Mouse (Mus musculus) spleen, adult 2 months (tissue): Measurements from ENCODE around the gene Prdm10.

Experiments
- CTCF ChIP-seq: fragments of 200-500 bp; IDR thresholded peaks from 2 replicates; pipeline ENCODE4 v1.5.1; 2011; ENCODE audit warnings: mild to moderate bottlenecking, inconsistent platforms; ENCODE audit not compliant: insufficient read depth, insufficient read length, insufficient replicate concordance; ENCODE audit errors: extremely low read depth
- POLR2A ChIP-seq: fragments of 200-500 bp; IDR thresholded peaks from 2 replicates; pipeline ENCODE4 v1.6.1; 2011; ENCODE audit warnings: low read depth, low read length, inconsistent platforms

DNA sequence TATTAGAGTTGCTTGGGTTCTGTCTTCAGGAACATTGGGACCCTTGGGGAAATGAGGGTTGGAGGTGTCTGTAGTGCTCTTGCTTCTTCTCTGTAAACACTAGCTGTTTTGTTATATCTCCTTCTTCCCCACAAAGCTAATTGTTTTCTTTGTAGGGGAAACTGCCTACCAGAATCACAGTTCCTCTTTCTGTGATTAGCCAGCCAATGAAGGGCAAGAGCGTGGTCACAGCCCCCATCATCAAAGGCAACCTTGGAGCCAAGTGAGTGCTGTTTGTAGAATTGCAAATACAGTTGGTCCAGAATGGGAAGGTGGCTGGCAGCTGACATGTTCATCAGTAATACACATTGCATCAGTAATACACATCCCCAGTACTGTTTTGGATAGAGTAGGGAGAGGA lies 138.5 kb downstream of the Prdm10 start:
- no peak for TF ChIP-seq CTCF
- no peak for TF ChIP-seq POLR2A
